Mouse (Mus musculus) heart, embryonic 11.5 days (tissue): Measurements from ENCODE around the gene Calm4. TPM values are rescaled to one million over a fixed set of nuclear protein-coding genes. Genes with fewer than 3 reads are reported as not detected.

ENCODE experiments used
- ATAC-seq: fragments of 200-750 bp; cut with Nextera tagmentation; replicated peaks from 2 replicates; pipeline ENCODE4 v1.8.0; 2017; ENCODE audit warnings: moderate library complexity; ENCODE audit not compliant: insufficient number of reproducible peaks, low FRiP score, low TSS enrichment
- H3K27ac ChIP-seq: fragments of 300-500 bp; sonication (generic); 2 replicates; pipeline ENCODE4 v1.5.1; 2014; ENCODE audit warnings: mild to moderate bottlenecking, low read depth, low read length
- H3K27me3 ChIP-seq: fragments of 300-500 bp; sonication (generic); 2 replicates; pipeline ENCODE4 v1.6.1; 2014; ENCODE audit warnings: mild to moderate bottlenecking, low read length, mixed read lengths; ENCODE audit not compliant: control insufficient read depth, insufficient read depth
- H3K36me3 ChIP-seq: fragments of 300-500 bp; sonication (generic); 2 replicates; pipeline ENCODE4 v1.6.1; 2014; ENCODE audit warnings: mild to moderate bottlenecking, low read length, moderate library complexity, mixed read lengths; ENCODE audit not compliant: control insufficient read depth, insufficient read depth
- H3K4me1 ChIP-seq: fragments of 300-500 bp; sonication (generic); 2 replicates; pipeline ENCODE4 v1.6.1; 2014; ENCODE audit warnings: low read length; ENCODE audit not compliant: control insufficient read depth, insufficient read depth
- H3K4me2 ChIP-seq: fragments of 300-500 bp; sonication (generic); 2 replicates; pipeline ENCODE4 v1.6.1; 2014; ENCODE audit warnings: mild to moderate bottlenecking, moderate library complexity
- H3K4me3 ChIP-seq: fragments of 300-500 bp; sonication (generic); 2 replicates; pipeline ENCODE4 v1.5.1; 2014; ENCODE audit warnings: low read depth, low read length
- H3K9ac ChIP-seq: fragments of 300-500 bp; sonication (generic); 2 replicates; pipeline ENCODE4 v1.6.1; 2014; ENCODE audit warnings: mild to moderate bottlenecking, low read depth, low read length, moderate library complexity
- H3K9me3 ChIP-seq: fragments of 300-500 bp; sonication (generic); replicated peaks from 2 replicates; pipeline ENCODE4 v1.6.1; 2016; ENCODE audit warnings: low read length; ENCODE audit not compliant: control insufficient read depth
- WGBS: fragments of 180-500 bp; shearing (Covaris S2); extraction: QIAGEN DNeasy Blood & Tissue Kit; methylation state at CpG from one replicate; pipeline ENCODE4 v1.1.7; 2014; ENCODE audit not compliant: insufficient replicate concordance; 5-methylcytosine and 5-hydroxymethylcytosine counted together
- polyA plus RNA-seq: library from polyadenylated mRNA; unstranded; fragments of >200 nt; fragmentation: Nextera tagmentation; extraction: Ambion mirVana; gene quantifications from 2 replicates; pipeline ENCODE4 v1.2.1, GENCODE M21; 2014

The Calm4 gene
- polyA plus RNA-seq, 1 experiment from 2014 or later: not detected

DNA sequence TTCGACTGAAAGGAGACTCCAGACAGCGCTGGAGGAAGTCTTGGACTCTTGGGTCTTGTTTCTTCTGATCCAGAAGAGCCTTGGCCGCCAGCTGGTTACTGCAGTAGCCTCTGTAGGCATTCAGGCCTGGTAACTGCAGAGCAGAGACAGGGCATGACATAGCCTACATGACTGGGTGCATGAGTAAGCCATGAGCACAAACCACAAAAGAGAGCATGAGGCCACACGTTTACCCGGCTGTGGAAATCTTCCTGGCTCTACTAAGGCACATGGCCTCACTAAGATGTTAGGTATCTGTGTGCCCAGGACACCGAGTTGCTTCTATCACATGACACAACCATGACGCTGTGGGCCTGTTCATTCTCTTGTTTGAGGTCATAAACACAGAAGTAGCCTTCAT lies 49.1 kb downstream of the Calm4 start:
- Histone ChIP-seq H3K4me2 (no peak overlapping the region), H3K4me3 (no peak overlapping the region), H3K9ac (no peak overlapping the region), H3K9me3 (no peaks in the 10 kb centered on the region), H3K27ac (no peak overlapping the region), H3K27me3 (no peaks in the 10 kb centered on the region), H3K36me3 (peaks cover 45% of the 10 kb centered on the region), H3K4me1 (peaks cover 4% of the 10 kb centered on the region)
- 92% methylated on average over 7 of the region's 7 CpGs for whole genome bisulfite sequencing
- ATAC-seq: no peak

Other genes starting within 250 kb of the Calm4 start
- 14.0 and 16.0 TPM in 2 replicates for gene Fam208b, start 226.6 kb upstream of the Calm4 start, polyA plus RNA-seq
- 5.1 and 5.3 TPM in 2 replicates for gene Asb13, start 203.7 kb upstream of the Calm4 start, polyA plus RNA-seq
- gene Calml3, start 33.4 kb upstream of the Calm4 start, polyA plus RNA-seq: 0.11 TPM in 1 of 2 replicates, not detected in the other
- gene Calm5, start 16.4 kb downstream of the Calm4 start, polyA plus RNA-seq: not detected in 2 replicates
- 47.9 and 51.8 TPM in 2 replicates for gene Net1, start 80.5 kb downstream of the Calm4 start, polyA plus RNA-seq
- gene Tubal3, start 80.5 kb downstream of the Calm4 start, polyA plus RNA-seq: not detected in 2 replicates
- not detected in 2 replicates for gene Ucn3, start 107.6 kb downstream of the Calm4 start, polyA plus RNA-seq
- gene Akr1c14, start 211.3 kb downstream of the Calm4 start, polyA plus RNA-seq: 1.9 and 2.3 TPM in 2 replicates